Mouse (Mus musculus) lung, postnatal 0 days (tissue): ENCODE results near the gene Cdk18.

ENCODE experiments used
- CTCF ChIP-seq: IDR thresholded peaks from 2 replicates; pipeline ENCODE4 v1.5.1; 2016; ENCODE audit warnings: antibody characterized with exemption, mild to moderate bottlenecking
- EP300 ChIP-seq: IDR thresholded peaks from 2 replicates; pipeline ENCODE4 v1.6.1; 2016; ENCODE audit warnings: antibody characterized with exemption, mild to moderate bottlenecking, control low read depth

DNA sequence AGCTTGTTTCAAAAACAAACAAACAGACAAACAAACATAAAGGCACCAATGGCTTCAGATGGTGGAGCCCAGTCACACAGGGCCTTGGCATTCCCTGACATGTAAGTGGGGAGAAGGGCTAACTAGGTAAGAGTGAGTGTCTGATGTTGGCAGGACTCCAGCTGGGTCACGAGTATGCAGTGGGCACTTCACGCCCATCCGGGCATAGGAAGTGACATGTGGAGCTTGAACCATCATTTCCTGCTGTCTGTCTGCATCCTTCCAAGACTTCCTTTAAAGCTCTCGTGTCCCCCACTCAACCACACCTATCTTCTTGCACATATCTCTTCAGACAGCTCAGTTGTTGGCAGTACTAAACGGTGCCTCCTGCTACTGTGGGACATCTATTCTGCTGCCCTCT is 3.6 kb upstream of the Cdk18 start:
- no peak for TF ChIP-seq CTCF
- TF ChIP-seq EP300, result peak; percentile 53; the same call in 1 of the 2 replicates
